Mouse (Mus musculus) natural killer cell, adult 2 months (primary cell): ENCODE measurements around the gene Hint1.

Experiments used
- DNase-seq, 2 experiments: peaks; one replicate each; pipeline ENCODE4 v3.0.0; 2022; ENCODE audit warnings: low spot score in 2 of 2

Gene Hint1

DNA sequence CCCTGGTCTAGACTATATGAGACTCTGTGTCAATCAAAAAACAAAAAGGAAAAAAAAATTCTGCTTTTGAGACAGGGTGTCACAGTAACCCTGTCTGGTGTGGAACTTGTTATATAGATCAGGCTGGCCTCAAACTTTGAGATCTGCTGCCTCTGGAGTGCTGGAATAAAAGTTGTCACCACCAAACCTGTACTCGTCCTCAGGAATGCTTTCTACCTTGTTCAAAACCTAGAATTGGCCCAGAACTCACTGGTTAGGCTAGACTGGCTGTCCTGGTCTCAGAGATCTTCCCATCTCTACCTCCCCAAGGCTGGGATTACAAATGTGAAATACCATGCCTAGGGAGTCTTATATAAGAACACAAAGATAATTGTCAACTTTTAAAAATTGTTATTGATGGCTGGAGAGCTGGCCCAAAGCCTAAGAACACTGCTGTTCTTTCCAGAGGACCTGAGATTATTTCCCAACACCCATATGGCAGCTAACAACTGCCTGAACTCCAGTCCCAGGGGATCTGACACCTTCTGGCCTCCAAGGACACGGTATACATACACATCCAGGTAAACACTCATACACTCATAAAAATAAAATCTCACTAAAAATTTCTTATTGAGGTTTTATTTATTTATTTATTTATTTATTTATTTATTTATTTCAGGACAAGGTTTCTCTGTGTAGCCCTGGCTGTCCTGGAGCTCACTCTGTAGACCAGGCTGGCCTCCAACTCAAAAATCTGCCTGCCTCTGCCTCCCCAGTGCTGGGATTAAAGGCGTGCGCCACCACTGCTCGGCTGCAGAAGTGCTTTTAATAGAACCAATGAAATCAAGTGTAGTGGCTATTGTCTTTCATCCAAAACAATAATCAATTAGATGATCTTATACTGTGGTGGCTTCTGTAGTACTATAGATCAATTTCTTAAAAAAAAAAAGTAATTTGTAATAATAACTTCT lies 4.4 kb upstream of the Hint1 start:
- no peak for DNase-seq

DNA sequence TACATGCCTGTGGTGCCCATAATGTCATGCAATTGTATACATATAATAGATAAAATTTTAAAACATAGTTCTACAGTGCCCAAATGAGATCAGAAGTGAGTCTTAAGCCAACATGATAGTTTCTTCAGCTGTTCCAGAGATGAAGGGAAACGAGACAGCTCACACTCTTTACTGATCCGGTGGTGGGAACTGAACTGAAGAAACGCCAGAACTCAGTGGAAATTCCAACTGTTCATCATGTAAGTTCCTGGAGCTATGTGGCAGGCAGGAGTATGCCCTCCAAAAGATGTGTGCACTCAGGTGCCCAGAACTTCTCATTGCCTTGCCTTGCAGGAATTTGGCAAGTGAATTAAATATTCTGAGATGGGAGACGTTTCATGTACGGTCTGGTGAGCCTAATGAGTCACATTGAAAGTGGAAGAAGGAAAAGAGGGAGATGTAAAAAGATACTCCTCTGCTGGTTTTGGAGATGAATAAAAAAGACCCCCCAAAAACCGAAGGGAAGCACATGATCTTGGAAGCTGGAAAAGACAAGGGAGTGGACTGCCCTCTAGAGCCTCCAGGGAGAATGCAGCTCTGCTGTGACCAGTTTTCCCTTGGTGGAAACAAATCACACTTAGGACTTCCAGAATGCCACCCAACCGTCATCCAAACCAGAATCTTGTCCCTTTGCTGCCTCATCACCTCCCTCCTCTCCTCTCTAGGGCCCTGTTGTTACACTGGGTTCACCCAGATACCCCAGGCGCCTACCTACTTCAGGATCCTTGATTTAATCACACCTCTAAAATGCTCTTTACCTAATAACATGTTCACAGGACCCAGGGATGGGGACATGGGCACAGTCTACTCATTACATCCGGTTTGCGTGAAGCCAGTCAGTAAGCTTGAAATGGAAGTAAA lies 3.3 kb upstream of the Hint1 start:
- DNase-seq, result peak in 1 of 2 experiments; percentile 35

DNA sequence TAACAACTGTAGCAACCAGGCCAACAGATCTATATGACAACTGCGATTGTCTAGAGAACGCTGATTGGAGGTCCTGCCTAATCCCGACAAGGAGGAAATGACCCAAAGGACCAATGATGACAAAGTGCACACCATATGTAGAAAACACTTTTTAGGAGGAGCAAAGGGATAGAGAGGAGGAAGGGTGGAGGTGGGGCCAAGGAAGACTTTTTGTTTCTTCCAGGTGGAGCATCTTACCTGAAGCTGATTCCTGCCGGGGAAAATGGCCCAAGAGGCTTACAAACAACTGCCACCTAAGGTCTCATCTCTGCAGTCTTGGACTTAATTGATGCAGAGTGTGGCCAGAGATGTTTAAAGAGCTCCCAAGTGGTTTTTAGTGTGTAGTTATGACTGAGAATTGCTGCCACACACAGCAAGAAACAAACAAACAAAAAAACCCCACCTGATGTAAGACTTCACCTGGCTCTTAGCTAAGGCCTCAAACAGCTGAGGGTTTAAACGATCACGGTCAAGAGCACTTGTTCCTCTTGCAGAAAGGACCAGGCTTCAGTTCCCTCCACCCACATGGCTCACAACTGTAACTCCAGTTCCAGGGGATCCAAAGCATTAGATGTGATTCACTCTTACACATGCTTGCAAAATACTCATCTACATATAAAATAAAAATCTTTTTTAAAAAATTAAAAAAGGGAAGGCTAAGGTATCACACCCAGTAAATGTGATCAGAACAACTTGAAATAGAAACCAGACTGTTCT lies 675 bp upstream of the Hint1 start:
- DNase-seq, result no peak

DNA sequence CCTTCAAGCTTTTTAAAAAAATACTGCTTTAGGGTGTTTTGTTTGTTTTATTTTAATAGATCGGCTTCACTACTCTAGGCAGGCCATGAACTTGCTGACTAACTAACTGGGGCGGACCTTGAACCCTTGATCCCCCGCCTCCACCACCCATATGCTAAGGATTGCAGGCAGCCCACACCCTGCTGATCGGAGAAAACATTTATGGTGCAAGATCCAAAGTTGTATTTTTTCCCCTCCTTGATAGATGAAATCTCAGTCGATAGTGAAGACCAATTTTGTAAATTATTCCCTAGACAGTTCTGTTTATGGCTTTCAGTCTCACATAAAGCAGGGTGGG lies 834 bp downstream of the Hint1 start:
- DNase-seq, result no peak

DNA sequence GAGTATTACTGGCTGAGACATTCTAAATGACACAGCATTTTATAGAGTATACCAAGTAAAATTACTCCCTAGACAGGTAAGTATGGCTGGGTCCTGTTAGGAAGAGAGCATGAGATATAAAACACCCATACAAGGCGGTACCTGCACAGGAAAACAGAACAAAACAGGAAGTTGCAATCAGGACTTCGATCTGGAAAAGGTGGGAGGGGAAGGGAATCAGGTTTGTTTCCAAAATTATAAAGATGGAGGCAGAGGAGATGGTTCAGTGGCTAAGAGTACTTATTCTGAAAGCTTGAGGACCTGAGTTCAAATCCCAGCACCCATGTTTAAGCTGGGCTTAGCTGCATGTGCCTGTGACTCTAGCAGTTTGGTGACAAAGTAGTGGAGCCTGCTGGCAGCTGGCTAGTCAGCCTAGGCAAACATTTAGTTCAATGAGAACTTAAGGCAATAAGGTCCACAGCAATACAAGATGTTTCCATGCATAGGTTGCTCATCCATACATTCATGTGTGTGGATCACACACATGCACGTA lies 1.8 kb downstream of the Hint1 start:
- DNase-seq, result no peak

DNA sequence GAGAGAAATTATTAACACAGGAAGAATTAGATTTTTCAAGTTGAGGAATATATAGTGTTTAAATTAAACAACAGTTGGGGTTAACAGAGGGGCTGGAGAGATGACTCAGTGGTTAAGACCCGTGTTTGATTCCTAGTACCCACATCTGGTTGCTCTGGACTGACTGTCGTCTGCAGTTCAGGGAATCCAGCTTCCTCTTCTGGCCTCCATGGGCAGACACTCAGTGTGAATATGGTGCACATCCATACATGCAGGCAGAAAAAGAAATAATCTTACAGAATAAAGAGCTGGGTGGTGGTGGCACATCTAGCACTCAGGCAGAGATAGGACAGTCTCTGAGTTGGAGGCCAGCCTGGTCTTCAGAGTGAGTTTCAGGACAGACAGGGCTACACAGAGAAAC lies 2.3 kb downstream of the Hint1 start:
- no peak for DNase-seq

DNA sequence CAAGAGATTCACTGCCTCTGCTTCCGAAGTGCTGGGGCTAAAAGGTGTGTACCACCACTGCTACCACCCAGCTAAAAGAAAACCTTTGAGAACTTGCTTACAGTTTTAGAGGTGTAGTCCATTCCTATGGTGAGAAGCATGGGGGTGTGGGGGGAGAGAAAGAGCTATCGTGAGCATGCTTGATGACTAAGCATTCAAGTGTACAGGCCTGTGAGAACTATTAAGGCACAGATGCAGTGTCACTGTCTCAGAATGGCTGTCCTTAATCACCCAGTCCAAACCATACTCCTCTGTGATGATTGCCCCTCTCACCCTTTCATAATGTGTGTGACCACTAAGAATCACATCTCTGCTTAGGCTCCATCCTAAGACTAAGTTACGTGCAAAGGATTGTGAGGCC lies 3.1 kb downstream of the Hint1 start:
- DNase-seq, result no peak

DNA sequence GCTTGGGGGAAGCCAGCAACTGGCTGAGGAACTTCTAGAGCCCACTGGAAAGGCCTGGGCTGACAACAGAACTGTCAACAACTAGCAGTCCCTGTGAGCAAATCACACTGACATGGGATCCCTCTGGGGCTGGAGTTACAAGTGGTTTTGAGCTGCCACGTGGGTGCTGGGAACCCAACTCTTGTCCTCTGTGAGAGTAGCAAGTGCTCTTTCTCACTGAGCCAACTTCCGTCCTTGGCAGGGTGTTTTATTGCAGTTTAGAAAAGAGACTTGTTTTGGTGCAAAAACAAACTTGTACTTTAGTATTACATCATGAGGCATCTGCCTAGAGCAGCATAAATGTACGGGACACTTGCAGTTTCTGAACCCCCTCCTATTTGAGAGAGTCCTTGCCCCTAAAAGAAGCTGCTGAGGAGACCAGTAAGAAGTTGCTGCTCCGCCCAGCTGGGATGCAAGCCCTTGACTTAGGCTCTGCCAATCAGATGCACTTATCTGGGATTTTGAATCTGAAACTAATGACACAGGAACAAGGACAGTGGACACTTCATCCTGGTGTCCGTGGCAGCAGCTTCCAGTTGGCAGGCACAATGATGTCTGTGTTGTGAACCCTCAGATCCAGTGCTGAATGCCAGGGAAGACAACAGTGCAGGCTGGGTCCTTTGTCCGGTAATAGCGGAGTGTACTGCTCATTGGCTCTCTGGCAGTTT lies 5.8 kb downstream of the Hint1 start:
- no peak for DNase-seq

DNA sequence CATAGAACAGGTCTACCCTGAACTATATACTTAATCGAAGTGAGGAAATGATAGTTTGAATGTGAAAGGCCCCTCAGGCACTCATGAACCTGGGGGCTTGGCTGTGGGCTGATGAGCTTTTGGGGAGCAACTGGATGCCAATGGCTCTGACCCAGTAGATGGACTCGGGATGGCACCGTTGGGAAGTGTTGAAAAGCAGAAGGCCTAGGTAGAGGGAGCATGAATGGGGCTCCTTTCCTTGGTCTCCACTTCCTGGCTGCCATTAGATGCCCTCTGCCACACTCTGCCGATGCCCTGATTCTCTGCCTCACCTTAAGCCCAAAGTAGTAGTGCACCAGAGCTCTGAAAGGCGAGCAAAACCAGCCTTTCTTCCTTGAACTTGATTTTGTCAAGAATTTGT lies 9.8 kb downstream of the Hint1 start:
- no peak for DNase-seq

DNA sequence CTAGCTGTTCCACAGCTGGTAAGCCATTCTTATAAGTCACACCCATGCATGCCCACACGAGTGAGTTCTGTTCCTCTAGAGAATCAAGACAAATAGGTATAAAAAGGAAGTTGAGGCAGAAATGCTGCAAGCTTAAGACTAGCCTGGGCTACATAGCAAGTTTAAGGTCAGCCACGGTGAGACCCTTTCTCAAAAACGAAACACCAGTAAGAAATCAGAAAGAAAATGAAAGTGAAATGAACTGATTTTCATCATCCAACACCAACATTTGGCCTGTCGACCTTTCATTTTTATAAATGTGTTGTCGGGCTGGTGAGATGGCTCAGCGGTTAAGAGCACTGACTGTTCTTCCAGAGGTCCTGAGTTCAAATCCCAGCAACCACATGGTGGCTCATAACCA lies 12.7 kb downstream of the Hint1 start:
- no peak for DNase-seq

DNA sequence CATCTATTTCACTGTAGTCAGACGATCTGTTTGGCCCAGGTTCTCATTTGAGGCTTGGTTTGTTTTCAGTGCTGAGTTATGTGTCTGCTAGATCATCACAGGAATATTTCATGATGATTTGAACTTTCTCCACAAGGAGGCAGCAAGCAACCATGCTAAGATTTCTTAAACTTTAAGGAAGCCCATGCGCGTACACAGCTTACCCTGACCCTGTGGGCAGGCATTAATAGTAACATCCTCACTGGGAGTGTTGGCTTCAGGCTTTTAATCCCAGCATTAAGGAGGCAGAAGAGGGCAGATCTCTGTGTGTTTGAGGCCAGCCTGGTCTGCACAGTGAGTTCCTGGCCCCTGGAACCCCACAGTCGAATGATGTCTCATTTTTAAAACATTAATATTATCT lies 13.3 kb downstream of the Hint1 start:
- DNase-seq, result peak; percentile 24 to 42

DNA sequence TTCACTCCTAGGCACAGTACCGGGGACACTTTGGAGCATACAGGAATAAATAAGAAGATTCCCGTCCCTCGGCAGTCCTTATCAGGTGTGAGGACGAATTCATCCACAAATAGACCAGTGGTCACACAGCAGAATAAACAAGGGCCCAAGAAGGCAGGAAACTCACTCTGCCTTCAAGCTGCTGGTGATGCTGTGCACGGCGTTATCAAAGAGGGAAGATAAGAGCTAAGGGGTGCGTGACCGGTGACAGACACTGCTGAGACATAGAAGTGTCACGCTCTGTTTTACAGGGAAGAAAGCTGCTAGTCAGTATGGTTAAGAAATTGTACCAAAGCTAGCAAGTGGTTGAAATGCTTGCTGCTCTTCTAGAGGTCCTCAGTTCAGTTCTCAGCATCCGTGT lies 13.7 kb downstream of the Hint1 start:
- DNase-seq, result no peak

DNA sequence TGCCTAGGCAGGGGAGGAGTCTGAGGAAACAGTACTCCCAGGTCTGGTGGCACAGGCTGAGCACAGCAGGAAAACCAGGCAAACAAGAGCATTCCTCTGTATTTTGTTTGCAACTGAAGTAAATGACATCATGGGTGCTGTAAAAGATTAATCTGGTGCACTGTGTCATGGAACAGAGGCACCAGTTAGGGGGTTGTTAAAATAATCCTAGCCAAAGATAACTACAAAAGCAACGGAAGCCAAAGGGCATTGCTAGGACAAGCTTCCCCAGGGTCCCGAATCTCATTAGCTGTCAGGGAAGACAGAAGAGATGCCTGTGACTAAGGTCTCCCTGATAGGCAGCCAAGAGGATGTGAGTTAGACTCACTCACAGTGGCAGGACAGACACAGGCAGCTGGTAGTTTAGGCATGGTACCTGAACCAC lies 14.9 kb downstream of the Hint1 start:
- DNase-seq, result no peak

DNA sequence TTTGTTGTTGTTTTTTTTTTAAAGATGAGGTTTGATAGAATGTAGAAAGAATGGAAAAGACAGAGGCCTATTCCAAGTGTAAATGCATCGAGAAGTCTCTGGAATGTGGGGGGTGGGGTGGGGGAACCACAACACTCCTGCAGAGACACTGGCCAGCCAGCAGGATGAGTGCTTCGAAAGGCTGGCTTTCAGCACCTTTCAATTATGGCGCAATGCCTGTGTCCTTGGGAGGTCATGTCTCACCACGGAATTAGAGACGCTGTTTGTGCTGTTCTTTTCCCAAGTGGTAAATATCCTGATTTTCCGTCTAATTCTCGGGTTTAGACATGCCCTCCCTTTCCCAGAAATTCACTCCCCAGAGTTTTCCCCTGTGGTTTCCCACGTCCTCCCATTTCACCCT lies 16.5 kb downstream of the Hint1 start:
- no peak for DNase-seq

DNA sequence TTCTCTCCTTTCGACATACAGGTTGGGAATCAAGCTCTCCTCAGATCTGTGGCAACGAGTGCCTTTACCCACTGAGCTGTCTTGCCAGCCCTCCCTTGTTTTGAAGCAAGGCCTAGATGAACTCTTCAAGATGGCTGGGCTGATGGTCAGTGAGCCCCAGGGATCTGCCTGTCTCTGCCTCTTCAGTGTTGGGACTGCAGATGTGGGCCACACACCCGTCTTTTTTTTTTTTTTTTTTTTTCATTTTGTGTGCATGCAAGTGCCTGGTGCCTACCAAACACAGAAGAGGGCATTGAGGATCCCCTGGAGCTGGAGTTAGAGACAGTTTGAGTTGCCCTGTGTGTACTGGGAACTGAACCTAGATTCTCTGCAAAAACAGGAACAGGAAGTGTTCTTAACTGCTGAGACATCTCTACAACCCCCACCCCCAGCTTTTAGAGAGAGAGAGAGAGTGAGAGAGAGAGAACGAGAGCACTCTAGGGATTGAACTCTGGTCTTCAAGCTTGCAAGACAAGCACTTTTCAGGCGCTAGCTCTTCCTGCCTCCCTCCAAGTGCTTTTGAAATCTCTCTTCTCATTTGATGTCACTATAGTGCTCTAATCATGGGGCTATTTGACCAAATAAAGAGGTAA lies 18.1 kb downstream of the Hint1 start:
- no peak for DNase-seq

DNA sequence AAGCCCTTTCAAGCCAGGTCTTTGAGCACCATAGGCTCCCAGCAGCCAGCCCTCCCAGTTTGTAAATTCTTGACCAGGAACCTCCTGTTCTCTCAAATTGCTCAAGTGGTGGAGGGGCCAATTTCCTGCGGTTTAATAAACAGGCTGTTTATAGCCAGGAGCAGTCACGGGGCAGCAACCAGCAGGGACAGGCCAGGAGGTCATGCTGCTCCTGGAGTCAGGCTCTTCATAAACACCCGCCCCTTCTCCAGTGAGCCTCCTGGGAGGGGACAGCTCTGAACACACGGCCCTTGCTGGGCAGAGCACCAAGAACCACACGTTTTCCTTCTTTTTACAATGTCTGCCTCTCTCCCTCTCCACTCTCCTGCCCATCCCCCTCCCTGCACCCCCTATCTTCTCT lies 18.8 kb downstream of the Hint1 start:
- no peak for DNase-seq

DNA sequence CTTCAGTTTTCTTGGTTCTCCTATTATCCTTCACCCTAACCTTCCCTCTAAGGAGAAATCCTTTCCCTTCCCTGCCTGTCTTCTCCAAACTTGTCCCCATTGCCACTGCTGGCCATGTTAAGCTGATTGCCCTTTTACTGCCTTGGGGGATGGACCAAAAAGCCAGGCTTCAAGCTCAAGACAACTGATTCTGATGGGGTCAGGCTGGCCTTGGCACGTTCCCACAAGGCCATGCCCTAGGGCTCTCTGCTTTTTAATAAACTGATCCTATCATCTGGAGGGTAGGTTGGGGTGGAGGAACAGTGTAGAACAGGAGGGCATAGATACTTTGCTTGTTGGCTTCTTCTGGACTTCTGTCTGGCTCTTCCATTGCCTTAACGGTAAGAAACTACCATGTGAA lies 19.2 kb downstream of the Hint1 start:
- DNase-seq, result no peak

DNA sequence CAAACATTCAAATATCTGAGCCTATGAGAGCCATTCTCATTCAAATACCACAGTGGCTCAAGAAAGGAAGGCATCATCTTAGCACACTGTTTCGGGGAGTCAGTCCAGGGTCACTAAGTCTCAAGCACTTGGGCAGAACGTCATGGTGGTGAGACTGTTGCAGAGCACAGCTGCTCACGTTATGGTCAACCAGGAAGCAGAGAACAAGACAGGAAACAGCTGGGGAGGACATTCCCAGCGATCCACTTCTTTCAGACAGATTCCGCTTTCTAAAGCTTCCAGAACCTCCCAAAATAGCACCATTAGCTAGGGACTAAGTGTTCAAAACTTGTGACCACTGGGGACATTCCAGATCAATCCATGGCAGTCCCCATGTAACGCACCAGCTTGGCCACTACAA lies 21.7 kb downstream of the Hint1 start:
- DNase-seq, result no peak

DNA sequence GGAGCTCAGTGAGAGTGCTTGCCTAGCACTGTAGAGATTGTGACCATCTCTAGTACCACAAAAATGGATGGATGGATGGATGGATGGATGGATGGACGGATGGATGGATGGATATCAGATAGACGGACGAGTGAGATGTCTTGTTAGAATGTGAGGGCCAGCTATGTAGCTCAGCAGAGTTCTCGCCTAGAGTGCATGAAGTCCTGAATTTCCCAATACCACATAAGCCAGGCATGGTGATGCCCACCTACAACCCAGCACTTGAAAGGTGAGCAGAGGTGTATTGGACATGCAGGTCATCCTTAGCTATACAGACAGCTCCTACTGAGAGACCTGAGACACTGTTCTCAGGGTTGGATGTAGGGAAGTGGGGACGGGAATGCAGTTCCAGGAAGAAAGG lies 25.2 kb downstream of the Hint1 start:
- no peak for DNase-seq

DNA sequence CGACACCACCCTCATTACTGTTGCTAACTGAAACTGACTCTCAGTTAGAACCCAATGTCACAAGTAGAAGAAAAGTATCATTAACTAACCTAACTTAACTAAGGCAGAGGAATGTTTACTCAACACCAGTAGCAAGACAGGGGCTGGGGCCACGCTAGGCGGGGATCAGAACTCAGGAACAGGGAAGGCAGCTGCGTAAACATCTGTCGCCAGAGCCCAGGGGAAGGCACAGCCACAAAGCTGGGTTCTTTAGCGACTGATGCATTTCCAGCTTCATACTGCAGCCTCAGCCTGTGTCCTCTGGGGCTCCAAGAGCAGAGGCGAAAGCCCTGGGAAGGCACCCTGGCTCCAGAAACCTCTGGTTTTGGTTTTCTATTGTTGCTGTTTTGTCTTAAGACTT lies 25.9 kb downstream of the Hint1 start:
- no peak for DNase-seq

DNA sequence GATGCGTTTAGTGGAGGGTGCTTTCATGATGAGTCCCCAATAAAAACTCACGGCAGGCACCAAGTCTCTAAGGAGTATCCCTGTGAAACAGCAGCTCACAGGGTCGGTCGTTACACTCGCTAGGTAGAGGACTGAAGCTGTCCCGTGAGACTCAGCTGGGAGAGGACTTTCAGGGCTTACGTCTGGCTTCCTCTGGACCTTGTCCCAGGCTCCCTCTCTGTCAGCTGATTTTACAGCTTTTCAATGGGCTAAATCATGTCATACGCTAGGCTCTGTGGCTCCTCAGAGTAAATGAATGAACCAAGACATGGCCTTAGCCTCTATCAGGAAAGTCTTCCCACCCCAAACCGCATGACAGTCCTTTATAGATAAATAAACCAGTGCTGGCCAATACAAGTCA lies 28.4 kb downstream of the Hint1 start:
- no peak for DNase-seq
